Mouse (Mus musculus) liver, adult 2 months (tissue): ENCODE results near the gene Srxn1. TPM values are rescaled to one million over a fixed set of nuclear protein-coding genes. Genes with fewer than 3 reads are reported as not detected.

Experiments used
- DNase-seq: peaks from one replicate; pipeline ENCODE4 v3.0.0-alpha.2; 2011; ENCODE audit warnings: low read depth, low spot score; ENCODE audit errors: extremely low read depth
- H3K27ac ChIP-seq: fragments of 200-500 bp; replicated peaks from 2 replicates; pipeline ENCODE4 v1.5.1; 2012; ENCODE audit warnings: low read depth, mild to moderate bottlenecking, control low read depth, inconsistent platforms, low read length; ENCODE audit not compliant: insufficient read depth
- H3K27me3 ChIP-seq: fragments of 200-500 bp; 2 replicates; pipeline ENCODE4 v1.6.1; 2012; ENCODE audit warnings: mild to moderate bottlenecking, moderate library complexity, low read length, inconsistent platforms; ENCODE audit not compliant: control insufficient read depth, insufficient read depth
- H3K36me3 ChIP-seq: fragments of 200-500 bp; 2 replicates; pipeline ENCODE4 v1.6.1; 2012; ENCODE audit warnings: low read length, inconsistent platforms; ENCODE audit not compliant: control insufficient read depth, insufficient read depth
- H3K4me1 ChIP-seq: fragments of 200-500 bp; 2 replicates; pipeline ENCODE4 v1.6.1; 2011; ENCODE audit warnings: low read length; ENCODE audit not compliant: control insufficient read depth, insufficient read depth
- H3K4me3 ChIP-seq: fragments of 200-500 bp; 2 replicates; pipeline ENCODE4 v1.5.1; 2011; ENCODE audit warnings: low read depth, mild to moderate bottlenecking, control low read depth, low read length, moderate library complexity; ENCODE audit not compliant: insufficient read depth
- H3K79me2 ChIP-seq: fragments of 200-500 bp; 2 replicates; pipeline ENCODE4 v1.6.1; 2012; ENCODE audit warnings: inconsistent platforms, mild to moderate bottlenecking, low read length, moderate library complexity; ENCODE audit not compliant: control insufficient read depth, insufficient read depth
- H3K9ac ChIP-seq: fragments of 200-500 bp; 2 replicates; pipeline ENCODE4 v1.6.1; 2012; ENCODE audit warnings: low read depth, mild to moderate bottlenecking, control low read depth, inconsistent platforms, low read length
- CTCF ChIP-seq: fragments of 200-500 bp; IDR thresholded peaks from 2 replicates; pipeline ENCODE4 v1.5.1; 2011; ENCODE audit warnings: low read depth, low read length, control low read depth
- POLR2A ChIP-seq: fragments of 200-500 bp; IDR thresholded peaks from 2 replicates; pipeline ENCODE4 v1.6.1; 2011; ENCODE audit warnings: low read length, control low read depth; ENCODE audit not compliant: insufficient read depth; ENCODE audit errors: extremely low read depth
- WGBS: fragments of 180-500 bp; shearing (Covaris S2); methylation state at CpG from one replicate; pipeline ENCODE4 v1.1.7; 2018; 5-methylcytosine and 5-hydroxymethylcytosine counted together
- polyA plus RNA-seq: library from polyadenylated mRNA; depleted of rRNA; stranded (reverse); fragments of >200 nt; gene quantifications from 2 replicates; pipeline ENCODE4 v1.2.3, GENCODE M21; 2012
- total RNA-seq: library from RNA; depleted of rRNA; stranded (reverse); fragments of >200 nt; gene quantifications from 2 replicates; pipeline ENCODE4 v1.2.3, GENCODE M21; 2014

Gene Srxn1
- total and polyA plus RNA-seq, 2 experiments = 24.0 to 89.1 TPM

- Histone ChIP-seq H3K4me1 (peaks cover 2% of the 10 kb centered on the region), H3K79me2 (no peaks in the 10 kb centered on the region), H3K36me3 (no peaks in the 10 kb centered on the region), H3K27ac (no peak within 1 kb of the TSS), H3K4me3 (no peak within 1 kb of the TSS), H3K27me3 (peaks cover 18% of the 10 kb centered on the region), H3K9ac (no peak within 1 kb of the TSS)
- no peak for DNase-seq
- WGBS = 3% methylated on average over 24 of the region's 24 CpGs
- no peak for TF ChIP-seq POLR2A
Measured at GRCm38 (mm10) chr2:152080685-152081541, 24.4 kb upstream of the Srxn1 start, which contains the start of gene Scrt2. Scrt2 (plus strand) TSS chr2:152081529.

- H3K79me2 ChIP-seq = no peaks in the 10 kb centered on the region
- no peak for DNase-seq
Measured at GRCm38 (mm10) chr2:152081641-152082448, 23.5 kb upstream of the Srxn1 start.

GRCm38 (mm10) chr2:152082456-152083285 lies 22.6 kb upstream of the Srxn1 start:
- WGBS = 32% methylated on average over 7 of the region's 7 CpGs
- H3K27me3 ChIP-seq = peaks cover 14% of the 10 kb centered on the region

More at GRCm38 (mm10) chr2:152081641-152082448, 23.5 kb upstream of the Srxn1 start:
- Histone ChIP-seq H3K27ac (no peak overlapping the region), H3K4me1 (peaks cover 2% of the 10 kb centered on the region), H3K27me3 (peaks cover 16% of the 10 kb centered on the region), H3K9ac (no peak overlapping the region), H3K36me3 (no peaks in the 10 kb centered on the region), H3K4me3 (no peak overlapping the region)
- TF ChIP-seq POLR2A (no peak), CTCF (no peak)
- 2% methylated on average over 78 of the region's 81 CpGs for WGBS

GRCm38 (mm10) chr2:152083411-152083810 lies 21.9 kb upstream of the Srxn1 start:
- DNase-seq = no peak
- peaks cover 14% of the 10 kb centered on the region for H3K27me3 ChIP-seq
- no peak for TF ChIP-seq CTCF
- no peak for TF ChIP-seq POLR2A
- H3K4me1 ChIP-seq = peaks cover 2% of the 10 kb centered on the region
- no peak overlapping the region for H3K9ac ChIP-seq
- H3K79me2 ChIP-seq = no peaks in the 10 kb centered on the region
- no peak overlapping the region for H3K4me3 ChIP-seq
- no peaks in the 10 kb centered on the region for H3K36me3 ChIP-seq
- no peak overlapping the region for H3K27ac ChIP-seq
- 72% methylated on average over 4 of the region's 4 CpGs for WGBS

More at GRCm38 (mm10) chr2:152082456-152083285, 22.6 kb upstream of the Srxn1 start:
- H3K36me3 ChIP-seq = no peaks in the 10 kb centered on the region
- no peaks in the 10 kb centered on the region for H3K79me2 ChIP-seq
- no peak overlapping the region for H3K27ac ChIP-seq
- no peak overlapping the region for H3K4me3 ChIP-seq
- H3K9ac ChIP-seq = no peak overlapping the region
- TF ChIP-seq POLR2A (no peak), CTCF (no peak)
- DNase-seq = no peak
- H3K4me1 ChIP-seq = peaks cover 2% of the 10 kb centered on the region

- DNase-seq = no peak
- 62% methylated on average over 6 of the region's 6 CpGs for WGBS
- H3K9ac ChIP-seq = no peak overlapping the region
- no peaks in the 10 kb centered on the region for H3K36me3 ChIP-seq
- H3K79me2 ChIP-seq = no peaks in the 10 kb centered on the region
- TF ChIP-seq POLR2A (no peak), CTCF (no peak)
- peaks cover 14% of the 10 kb centered on the region for H3K27me3 ChIP-seq
- H3K4me1 ChIP-seq = peaks cover 2% of the 10 kb centered on the region
- H3K27ac ChIP-seq = no peak overlapping the region
- H3K4me3 ChIP-seq = no peak overlapping the region
Measured at GRCm38 (mm10) chr2:152084298-152084697, 21.0 kb upstream of the Srxn1 start.
